Mouse (Mus musculus) thymus, adult 2 months (tissue): Measurements from ENCODE around the gene Dnttip1. TPM values are rescaled to one million over a fixed set of nuclear protein-coding genes. Genes with fewer than 3 reads are reported as not detected.
A peak's percentile ranks its signal among the peaks of the same experiment; 100 is the strongest.

Source experiments
- DNase-seq: peaks from one replicate; pipeline ENCODE4 v3.0.0; 2021
- H3K27ac ChIP-seq: fragments of 200-500 bp; 2 replicates; pipeline ENCODE4 v1.5.1; 2012; ENCODE audit warnings: low read length, control low read depth; ENCODE audit not compliant: control insufficient read depth, insufficient read depth
- H3K27me3 ChIP-seq: fragments of 200-500 bp; 2 replicates; pipeline ENCODE4 v1.6.1; 2012; ENCODE audit warnings: mild to moderate bottlenecking, low read length, moderate library complexity, mixed read lengths; ENCODE audit not compliant: control insufficient read depth, insufficient read depth
- H3K36me3 ChIP-seq: fragments of 200-500 bp; 2 replicates; pipeline ENCODE4 v1.6.1; 2012; ENCODE audit warnings: mild to moderate bottlenecking, low read length, moderate library complexity; ENCODE audit not compliant: control insufficient read depth, insufficient read depth
- H3K4me1 ChIP-seq: fragments of 200-500 bp; replicated peaks from 2 replicates; pipeline ENCODE4 v1.6.1; 2012; ENCODE audit warnings: low read length; ENCODE audit not compliant: control insufficient read depth, insufficient read depth
- H3K4me3 ChIP-seq: fragments of 200-500 bp; 2 replicates; pipeline ENCODE4 v1.5.1; 2012; ENCODE audit warnings: mild to moderate bottlenecking, low read length, control low read depth, moderate library complexity; ENCODE audit not compliant: control insufficient read depth, insufficient read depth
- CTCF ChIP-seq: fragments of 200-500 bp; IDR thresholded peaks from 2 replicates; pipeline ENCODE4 v1.5.1; 2012; ENCODE audit warnings: mild to moderate bottlenecking, control low read depth, low read length, moderate library complexity, borderline replicate concordance; ENCODE audit not compliant: control insufficient read depth, poor library complexity, insufficient read depth; ENCODE audit errors: extremely low read depth
- POLR2A ChIP-seq: fragments of 200-500 bp; IDR thresholded peaks from 2 replicates; pipeline ENCODE4 v1.6.1; 2012; ENCODE audit warnings: mild to moderate bottlenecking, low read length, control low read depth, moderate library complexity; ENCODE audit not compliant: control insufficient read depth, poor library complexity, insufficient read depth; ENCODE audit errors: extremely low read depth
- WGBS: fragments of 180-500 bp; shearing (Covaris S2); methylation state at CpG from one replicate; pipeline ENCODE4 v1.1.7; 2018; 5-methylcytosine and 5-hydroxymethylcytosine counted together
- polyA plus RNA-seq: library from polyadenylated mRNA; depleted of rRNA; stranded (reverse); fragments of >200 nt; gene quantifications from 2 replicates; pipeline ENCODE4 v1.2.3, GENCODE M21; 2012

Dnttip1 gene
- polyA plus RNA-seq, 1 experiment, result 60.6 TPM

- H3K36me3 ChIP-seq, result no peaks in the 10 kb centered on the region
- H3K4me3 ChIP-seq, result no peak overlapping the region; the same call in 1 of the 2 replicates
- TF ChIP-seq POLR2A (no peak), CTCF (no peak)
- DNase-seq, result no peak
- no peaks in the 10 kb centered on the region for H3K27me3 ChIP-seq
- H3K4me1 ChIP-seq, result peaks cover 8% of the 10 kb centered on the region
- H3K27ac ChIP-seq, result no peak overlapping the region
- WGBS, result 15% methylated on average over 7 of the region's 7 CpGs
These were observed 39.2 kb downstream of the Dnttip1 start for GRCm38 (mm10) chr2:164784869-164785420.

- Histone ChIP-seq H3K27ac (no peak within 1 kb of the TSS), H3K4me3 (peak within 1 kb of the TSS; percentile 75), H3K4me1 (peaks cover 8% of the 10 kb centered on the region), H3K36me3 (no peaks in the 10 kb centered on the region), H3K27me3 (no peaks in the 10 kb centered on the region)
- WGBS, result under 1% methylated on average over 88 of the region's 89 CpGs
- TF ChIP-seq POLR2A (no peak), CTCF (no peak; the same call in 1 of the 2 replicates)
- peak; percentile 61 for DNase-seq
These were observed 40.0 kb downstream of the Dnttip1 start, which contains the start of gene Snx21 for GRCm38 (mm10) chr2:164785481-164786387. TSS of gene Snx21 (plus strand) at chr2:164785823.

GRCm38 (mm10) chr2:164786388-164786885 lies 40.7 kb downstream of the Dnttip1 start:
- 30% methylated on average over 15 of the region's 15 CpGs for whole genome bisulfite sequencing
- H3K4me3 ChIP-seq, result peak overlapping the region; percentile 75
- H3K4me1 ChIP-seq, result peaks cover 8% of the 10 kb centered on the region
- no peak for DNase-seq
- H3K27ac ChIP-seq, result no peak overlapping the region
- no peak for TF ChIP-seq POLR2A
- no peak for TF ChIP-seq CTCF
- H3K27me3 ChIP-seq, result no peaks in the 10 kb centered on the region
- H3K36me3 ChIP-seq, result no peaks in the 10 kb centered on the region

GRCm38 (mm10) chr2:164787032-164787431 lies 41.2 kb downstream of the Dnttip1 start:
- 66% methylated on average over 3 of the region's 3 CpGs for WGBS
- TF ChIP-seq CTCF, result no peak
- no peak for TF ChIP-seq POLR2A
- no peak for DNase-seq
- no peaks in the 10 kb centered on the region for H3K27me3 ChIP-seq
- H3K4me1 ChIP-seq, result peaks cover 8% of the 10 kb centered on the region
- no peak overlapping the region for H3K27ac ChIP-seq
- no peak overlapping the region for H3K4me3 ChIP-seq
- 0 out of 2 replicates have a peak, but pooled peaks cover 4% of the 10 kb centered on the region for H3K36me3 ChIP-seq

- 89% methylated on average over 10 of the region's 10 CpGs for WGBS
- Histone ChIP-seq H3K36me3 (0 out of 2 replicates have a peak, but pooled peaks cover 8% of the 10 kb centered on the region), H3K4me1 (peaks cover 8% of the 10 kb centered on the region), H3K27ac (no peak overlapping the region), H3K4me3 (no peak overlapping the region), H3K27me3 (no peaks in the 10 kb centered on the region)
- no peak for DNase-seq
- TF ChIP-seq POLR2A (no peak), CTCF (no peak)
These were observed 42.0 kb downstream of the Dnttip1 start for GRCm38 (mm10) chr2:164787779-164788178.

- WGBS, result 93% methylated on average over 4 of the region's 4 CpGs
These were observed 42.6 kb downstream of the Dnttip1 start for GRCm38 (mm10) chr2:164788411-164788810.

More at GRCm38 (mm10) chr2:164788411-164788810, 42.6 kb downstream of the Dnttip1 start:
- no peak for DNase-seq
- H3K36me3 ChIP-seq, result 0 out of 2 replicates have a peak, but pooled peaks cover 8% of the 10 kb centered on the region
- no peak overlapping the region for H3K27ac ChIP-seq
- H3K27me3 ChIP-seq, result no peaks in the 10 kb centered on the region
- no peak overlapping the region for H3K4me3 ChIP-seq
- peaks cover 8% of the 10 kb centered on the region for H3K4me1 ChIP-seq
- TF ChIP-seq POLR2A (no peak), CTCF (no peak)
